Mouse (Mus musculus) liver, adult 2 months (tissue): ENCODE results near the gene Hspa1a.

Experiments
- CTCF ChIP-seq: fragments of 200-500 bp; IDR thresholded peaks from 2 replicates; pipeline ENCODE4 v1.5.1; 2011; ENCODE audit warnings: low read depth, low read length, control low read depth
- POLR2A ChIP-seq: fragments of 200-500 bp; IDR thresholded peaks from 2 replicates; pipeline ENCODE4 v1.6.1; 2011; ENCODE audit warnings: low read length, control low read depth; ENCODE audit not compliant: insufficient read depth; ENCODE audit errors: extremely low read depth

GRCm38 (mm10) chr17:35004075-35004717, 32.2 kb upstream of the Hspa1a start:
- TF ChIP-seq POLR2A (no peak), CTCF (no peak)
